In the genomic region with DNA sequence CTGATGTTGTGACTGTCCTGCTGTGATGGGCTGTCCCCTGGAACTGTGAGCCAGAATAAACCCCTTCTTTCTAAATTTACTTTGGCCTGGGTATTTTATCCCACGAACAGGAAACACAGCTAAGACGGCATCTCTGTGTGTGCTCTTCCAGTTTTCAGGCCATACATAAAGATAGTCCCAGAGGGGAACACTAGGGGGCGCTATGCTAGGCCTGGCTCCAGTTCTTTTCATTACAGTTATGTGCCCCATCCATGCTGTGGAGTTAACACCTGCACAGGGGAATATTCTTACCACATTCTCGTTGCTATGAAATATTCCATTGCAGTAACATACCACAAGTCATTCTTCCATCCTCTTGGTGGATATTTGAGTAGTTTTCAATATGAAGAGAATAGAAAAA, we compare ENCODE assay signal across 14 mouse cellular contexts.
DNase-seq lines count a peak whose midpoint lies in the region; TF ChIP-seq lines count a peak whose summit lies in the region.
"Had no signal": no experiment of that assay in that cellular context is flagged by ENCODE, and none has a peak within 500 bp of the region (broad histone marks: within the 10 kb centered on the region; RNA-seq: fewer than 3 reads in every experiment).

No protein-coding gene starts in this region.

- no peak overlapping the region for H3K9ac ChIP-seq in ES-E14 (ENCODE audit: insufficient read depth, low read depth, low read length, poor library complexity, severe bottlenecking)
- H3K9ac ChIP-seq: embryonic facial prominence, embryonic 13.5 days; hindbrain, embryonic 15.5 days had no signal

- H3K4me1 ChIP-seq in cerebellum, adult 2 months (ENCODE audit: control insufficient read depth, insufficient read depth, low read length): no peaks in the 10 kb centered on the region
- no peaks in the 10 kb centered on the region for H3K4me1 ChIP-seq in lung, adult 2 months (ENCODE audit: control insufficient read depth, insufficient read depth, low read length)
- H3K4me1 ChIP-seq in ES-E14 (ENCODE audit: control insufficient read depth in 2 of 2, insufficient read depth in 2 of 2, low read length in 2 of 2, poor library complexity in 1 of 2): no peaks in the 10 kb centered on the region
- H3K4me1 ChIP-seq: embryonic facial prominence, embryonic 13.5 days; hindbrain, embryonic 15.5 days; limb, embryonic 10.5 days had no signal

- H3K4me3 ChIP-seq in cerebellum, adult 2 months (replicated peaks; ENCODE audit: insufficient read depth, low read depth, low read length): no peak overlapping the region
- H3K4me3 ChIP-seq in lung, adult 2 months (replicated peaks; ENCODE audit: extremely low read depth, low read depth, low read length): no peak overlapping the region
- H3K4me3 ChIP-seq in ES-E14 (ENCODE audit: insufficient read depth in 1 of 2, low read depth in 1 of 2, low read length in 2 of 2, poor library complexity in 1 of 2, severe bottlenecking in 1 of 2): no peak overlapping the region
- H3K4me3 ChIP-seq: embryonic facial prominence, embryonic 13.5 days; hindbrain, embryonic 15.5 days; limb, embryonic 10.5 days had no signal

- DNase-seq in cerebellum, adult 2 months: no peak
- DNase-seq in cerebellum, postnatal 4 days (ENCODE audit: low spot score in 2 of 2): no peak
- DNase-seq in lung, adult 2 months: no peak
- no peak for DNase-seq in lung, postnatal 4 days
- DNase-seq in ES-E14 (ENCODE audit: low read depth, low spot score): peak; percentile 41
- peak; percentile 42 for DNase-seq in induced T-regulatory cell, adult 2 months (ENCODE audit: low read depth)
- DNase-seq in adrenal gland, adult 18-20 months (ENCODE audit: low spot score in 2 of 2): no peak
- no peak for DNase-seq in layer of hippocampus, adult 9-10 months (ENCODE audit: low spot score)
- DNase-seq: cerebellum, adult 18-20 months; right cerebral cortex, postnatal 4 days; thymus, postnatal 14 days had no signal

- H3K9me3 ChIP-seq in ES-E14 (ENCODE audit: control insufficient read depth, insufficient read depth, low read depth, low read length): no peaks in the 10 kb centered on the region
- H3K9me3 ChIP-seq: embryonic facial prominence, embryonic 13.5 days; hindbrain, embryonic 15.5 days; limb, embryonic 10.5 days had no signal

- in situ Hi-C loops in ES-E14 (cut with MboI; ENCODE audit: low sequenced_read_pairs in 2 of 2, unreplicated experiment in 2 of 2): no loop called here

- no peak overlapping the region for H3K27ac ChIP-seq in cerebellum, adult 2 months (ENCODE audit: insufficient read depth, low read length)
- no peak overlapping the region for H3K27ac ChIP-seq in ES-E14 (ENCODE audit: insufficient read depth, low read depth, low read length, poor library complexity, severe bottlenecking)
- H3K27ac ChIP-seq: embryonic facial prominence, embryonic 13.5 days; hindbrain, embryonic 15.5 days; limb, embryonic 10.5 days had no signal

- H3K36me3 ChIP-seq in ES-E14 (ENCODE audit: control insufficient read depth, insufficient read depth, low read length, poor library complexity, severe bottlenecking): no peaks in the 10 kb centered on the region
- H3K36me3 ChIP-seq: embryonic facial prominence, embryonic 13.5 days; hindbrain, embryonic 15.5 days; limb, embryonic 10.5 days had no signal

- no peak for TF ChIP-seq POLR2A in cerebellum, adult 2 months (IDR thresholded peaks at IDR 0.05; ENCODE audit: borderline replicate concordance, insufficient read depth, low read length)
- TF ChIP-seq POLR2A in lung, adult 2 months (IDR thresholded peaks at IDR 0.05; ENCODE audit: borderline replicate concordance, extremely low read depth, low read depth, low read length): no peak

- H3K27me3 ChIP-seq in cerebellum, adult 2 months (ENCODE audit: control insufficient read depth, insufficient read depth, low read length): no peaks in the 10 kb centered on the region
- H3K27me3 ChIP-seq: embryonic facial prominence, embryonic 13.5 days; hindbrain, embryonic 15.5 days had no signal

- TF ChIP-seq CTCF in cerebellum, adult 2 months (IDR thresholded peaks at IDR 0.05; ENCODE audit: borderline replicate concordance, insufficient read depth, low read depth, low read length): 0 out of 2 replicates have a peak, but pooled peaks have one; percentile 10
- peak; percentile 36; the same call in 1 of the 2 replicates for TF ChIP-seq CTCF in lung, adult 2 months (IDR thresholded peaks at IDR 0.05; ENCODE audit: insufficient read depth, low read length)

- 60% methylated on average over 4 of the region's 4 CpGs for WGBS in cerebellum, adult 2 months
- 54% methylated on average over 4 of the region's 4 CpGs for WGBS in lung, adult 2 months

TF ChIP-seq in ES-E14, 5 proteins besides CTCF, POLR2A, EP300 and RAD21:
- TF ChIP-seq MAFK (IDR thresholded peaks at IDR 0.05; ENCODE audit: insufficient read depth, low read depth, low read length) (no peak), ZNF384 (IDR thresholded peaks at IDR 0.05; ENCODE audit: low read depth, low read length) (no peak), ZC3H11A (IDR thresholded peaks at IDR 0.05; ENCODE audit: borderline replicate concordance, low read depth, low read length) (no peak), CHD2 (IDR thresholded peaks at IDR 0.05; ENCODE audit: low read depth, low read length) (no peak), HCFC1 (IDR thresholded peaks at IDR 0.05; ENCODE audit: borderline replicate concordance, insufficient read depth, low read length) (no peak)

Comparison
In these comparisons a context has a peak if more than half of its experiments do, and no peak if none do; other contexts are left out.
1. DNase-seq: peak in ES-E14 (single experiment) and induced T-regulatory cell, adult 2 months (single experiment); none in cerebellum, adult 2 months (0 of 2), cerebellum, postnatal 4 days (0 of 2), lung, adult 2 months (single experiment), lung, postnatal 4 days (0 of 2), adrenal gland, adult 18-20 months (0 of 2) and layer of hippocampus, adult 9-10 months (single experiment).